ENCODE assay signal across 13 mouse cellular contexts in the genomic region with DNA sequence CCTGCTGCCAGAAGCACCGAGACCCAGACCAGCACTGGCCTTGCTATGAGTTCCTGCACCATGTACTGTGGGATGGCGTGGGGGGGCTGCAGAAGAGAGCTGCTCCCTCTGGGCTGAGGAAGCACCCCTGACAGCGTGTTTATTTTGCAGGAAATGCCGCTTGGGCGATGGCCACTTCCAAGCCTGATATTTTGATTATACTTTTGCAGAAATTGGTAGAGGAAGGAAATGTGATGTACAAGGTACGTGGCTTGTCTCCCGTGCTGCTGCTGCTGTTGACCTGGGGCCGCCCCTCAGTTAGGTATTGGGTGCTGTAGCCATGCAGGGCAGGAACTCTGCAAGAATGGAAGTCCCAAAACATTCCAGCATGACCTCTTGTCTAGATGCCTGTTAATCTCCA. TPM values are rescaled to one million over a fixed set of nuclear protein-coding genes. Genes with fewer than 3 reads are reported as not detected.
DNase-seq lines count a peak whose midpoint lies in the region; ATAC-seq and TF ChIP-seq lines count a peak whose summit lies in the region.
"Had no signal": no experiment of that assay in that cellular context is flagged by ENCODE, and none has a peak within 500 bp of the region (broad histone marks: within the 10 kb centered on the region; RNA-seq: fewer than 3 reads in every experiment).

No protein-coding gene starts in this region.

- peaks cover 82% of the 10 kb centered on the region for H3K36me3 ChIP-seq in kidney, embryonic 14.5 days (ENCODE audit: control insufficient read depth, insufficient read depth, low read length)
- H3K36me3 ChIP-seq in hindbrain, postnatal 0 days (ENCODE audit: insufficient read depth, low read length) = peaks cover 5% of the 10 kb centered on the region; the same call in 1 of the 2 replicates

- H3K4me3 ChIP-seq in kidney, embryonic 14.5 days (ENCODE audit: low read length) = no peak overlapping the region
- H3K4me3 ChIP-seq in brown adipose tissue, adult 24 weeks (ENCODE audit: insufficient read depth, low read depth, low read length) = no peak overlapping the region
- no peak overlapping the region for H3K4me3 ChIP-seq in hindbrain, postnatal 0 days (ENCODE audit: low read length)
- H3K4me3 ChIP-seq: intestine, embryonic 15.5 days; megakaryocyte, embryonic 14.5 days; neural tube, embryonic 12.5 days had no signal

- WGBS in kidney, embryonic 14.5 days = 79% methylated on average over 8 of the region's 8 CpGs
- WGBS in hindbrain, postnatal 0 days = 84% methylated on average over 8 of the region's 8 CpGs

- H3K27ac ChIP-seq in kidney, embryonic 14.5 days (ENCODE audit: low read depth, low read length) = no peak overlapping the region
- peak overlapping the region; percentile 94 for H3K27ac ChIP-seq in brown adipose tissue, adult 24 weeks (replicated peaks; ENCODE audit: low read depth, low read length)
- peak overlapping the region; percentile 4; the same call in 1 of the 2 replicates for H3K27ac ChIP-seq in hindbrain, postnatal 0 days
- H3K27ac ChIP-seq: intestine, embryonic 15.5 days; neural tube, embryonic 12.5 days had no signal

- no peak overlapping the region for H3K9ac ChIP-seq in kidney, embryonic 14.5 days (ENCODE audit: low read depth, low read length)
- H3K9ac ChIP-seq in hindbrain, postnatal 0 days (replicated peaks; ENCODE audit: low read length) = no peak overlapping the region
- H3K9ac ChIP-seq: intestine, embryonic 15.5 days; neural tube, embryonic 12.5 days had no signal

- TF ChIP-seq CTCF in hindbrain, postnatal 0 days (IDR thresholded peaks at IDR 0.05; ENCODE audit: low read depth) = no peak

- ATAC-seq in kidney, embryonic 14.5 days (ENCODE audit: low FRiP score, low TSS enrichment) = no peak
- no peak for ATAC-seq in hindbrain, postnatal 0 days
- ATAC-seq: intestine, embryonic 15.5 days had no signal

- H3K4me2 ChIP-seq in kidney, embryonic 14.5 days (replicated peaks; ENCODE audit: low read depth, low read length) = no peak overlapping the region
- no peak overlapping the region for H3K4me2 ChIP-seq in hindbrain, postnatal 0 days (ENCODE audit: low read depth, low read length)
- H3K4me2 ChIP-seq: intestine, embryonic 15.5 days; neural tube, embryonic 12.5 days had no signal

- DNase-seq in kidney, adult 11 months = peak; percentile 68
- no peak for DNase-seq in hindbrain, postnatal 0 days (ENCODE audit: low spot score)
- DNase-seq in lung, postnatal 10 days = peak; percentile 74
- DNase-seq in embryo, embryonic 10.5 days (ENCODE audit: low spot score) = no peak
- DNase-seq in layer of hippocampus, adult 9-10 months (ENCODE audit: low spot score) = no peak
- DNase-seq: cerebellum, adult 9-10 months; spleen, adult 18-20 months; thymus, postnatal 4 days had no signal

- H3K9me3 ChIP-seq in kidney, embryonic 14.5 days (ENCODE audit: control insufficient read depth, low read length) = no peaks in the 10 kb centered on the region
- no peaks in the 10 kb centered on the region for H3K9me3 ChIP-seq in hindbrain, postnatal 0 days (ENCODE audit: low read length)
- H3K9me3 ChIP-seq: intestine, embryonic 15.5 days; neural tube, embryonic 12.5 days had no signal

- H3K4me1 ChIP-seq in kidney, embryonic 14.5 days (ENCODE audit: control insufficient read depth, insufficient read depth, low read length) = peaks cover 2% of the 10 kb centered on the region; the same call in 1 of the 2 replicates
- peaks cover 16% of the 10 kb centered on the region for H3K4me1 ChIP-seq in brown adipose tissue, adult 24 weeks (ENCODE audit: control insufficient read depth, insufficient read depth, insufficient read length, low read length)
- no peaks in the 10 kb centered on the region for H3K4me1 ChIP-seq in hindbrain, postnatal 0 days (ENCODE audit: insufficient read depth, low read length)

- no peaks in the 10 kb centered on the region for H3K27me3 ChIP-seq in kidney, embryonic 14.5 days (ENCODE audit: control insufficient read depth, insufficient read depth, low read length)
- no peaks in the 10 kb centered on the region for H3K27me3 ChIP-seq in hindbrain, postnatal 0 days (ENCODE audit: insufficient read depth, low read length)
- H3K27me3 ChIP-seq: intestine, embryonic 15.5 days; neural tube, embryonic 12.5 days had no signal

RNA-seq across cellular contexts. Expression of a gene that starts 43.6 kb away (rescaled TPM):
- polyA plus RNA-seq in kidney, embryonic 14.5 days (2014; fragmentation: Nextera tagmentation; extraction: Ambion mirVana) = 31.7 and 37.5 TPM in 2 replicates
- 9.9 and 15.6 TPM in 2 replicates for polyA plus RNA-seq in brown adipose tissue, adult 24 weeks (2012; ENCODE audit: insufficient read depth, insufficient read length, missing spikeins)
- 38.4 and 84.9 TPM in 2 replicates for total RNA-seq in hindbrain, postnatal 0 days (2014; rRNA removed)
- 23.0 and 24.1 TPM in 2 replicates for polyA plus RNA-seq in hindbrain, postnatal 0 days (2015; fragmentation: Nextera tagmentation; extraction: Ambion mirVana)

Comparison
In these comparisons a context has a peak if more than half of its experiments do, and no peak if none do; other contexts are left out.
1. DNase-seq: peak in kidney, adult 11 months (single experiment) and lung, postnatal 10 days (single experiment); none in hindbrain, postnatal 0 days (single experiment), embryo, embryonic 10.5 days (single experiment) and layer of hippocampus, adult 9-10 months (single experiment).